Mouse (Mus musculus): ENCODE results near the gene Olfr945.

Gene Olfr945

DNA sequence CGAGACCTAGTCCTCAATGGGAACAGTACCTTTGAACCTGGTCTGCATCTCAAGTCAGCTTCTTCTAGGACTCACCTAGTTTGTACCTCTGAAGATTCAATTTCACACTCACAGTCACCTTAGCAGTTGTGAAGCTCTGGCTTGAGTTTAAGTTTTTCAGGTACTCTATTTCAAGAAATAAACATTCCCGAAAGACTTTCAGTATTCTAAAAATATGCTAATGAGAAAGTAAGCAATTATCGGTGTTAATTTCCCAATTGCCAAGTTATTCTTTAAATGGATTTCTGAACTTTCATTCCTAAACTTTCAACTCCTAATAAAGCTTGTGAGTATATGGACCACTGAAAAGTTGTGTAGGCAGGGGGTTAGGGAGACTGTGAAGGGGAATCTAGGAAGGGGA lies at the start of gene Olfr945:
TSS of gene Olfr945 (minus strand) at position 101 of the 400 bp plus-strand sequence.
- DNase-seq (ENCODE audit: low spot score) = no peak

DNA sequence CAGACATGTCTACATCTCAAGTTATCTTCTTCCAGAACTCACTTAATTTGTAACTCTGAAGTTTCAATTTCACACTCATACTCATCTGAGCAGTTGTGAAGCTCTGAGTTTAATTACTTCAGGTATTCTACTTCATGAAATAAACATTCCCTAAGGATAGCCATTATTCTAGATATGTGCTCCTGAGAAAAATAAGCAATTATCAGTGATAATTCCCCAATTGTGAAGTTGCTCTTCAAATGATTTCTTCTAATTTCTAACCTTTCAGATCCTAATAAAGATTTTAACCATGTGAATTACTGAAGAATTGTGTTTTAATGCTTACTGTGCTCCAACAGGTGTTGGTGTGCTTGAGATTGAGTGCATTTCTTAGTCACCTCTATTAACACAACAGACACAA lies 49.3 kb upstream of the Olfr945 start, which contains the start of gene Olfr948:
TSS of gene Olfr948 (minus strand) at position 101 of the 400 bp plus-strand sequence.
- DNase-seq (ENCODE audit: low spot score) = no peak

GRCm38 (mm10) chr9:39287136-39287535 lies 10.5 kb upstream of the Olfr945 start:
- no peak for DNase-seq (ENCODE audit: low spot score)

DNA sequence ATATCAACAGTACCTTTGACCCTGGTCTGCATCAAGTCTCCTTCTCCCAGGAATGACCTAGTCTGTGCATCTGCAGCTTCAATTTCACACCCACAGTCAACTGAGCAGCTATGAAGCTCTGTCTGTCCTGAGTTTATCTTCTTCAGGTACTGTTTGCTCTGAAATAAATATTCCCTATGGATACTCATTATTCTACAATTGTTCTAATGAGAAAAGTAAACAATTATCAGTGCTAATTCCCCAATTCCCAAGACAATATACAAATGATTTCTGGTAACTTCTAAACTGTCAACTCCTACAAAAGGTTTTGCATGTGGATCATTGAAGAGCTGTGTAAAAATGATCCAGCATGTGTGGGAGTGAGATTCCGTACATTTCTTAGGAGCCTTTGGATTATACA lies 26.7 kb downstream of the Olfr945 start, which contains the start of gene Olfr1537:
TSS of gene Olfr1537 (minus strand) at position 101 of the 400 bp plus-strand sequence.
- no peak for DNase-seq (ENCODE audit: low spot score)
